Mouse (Mus musculus): ENCODE data around the gene Rxfp4.

Gene Rxfp4

DNA sequence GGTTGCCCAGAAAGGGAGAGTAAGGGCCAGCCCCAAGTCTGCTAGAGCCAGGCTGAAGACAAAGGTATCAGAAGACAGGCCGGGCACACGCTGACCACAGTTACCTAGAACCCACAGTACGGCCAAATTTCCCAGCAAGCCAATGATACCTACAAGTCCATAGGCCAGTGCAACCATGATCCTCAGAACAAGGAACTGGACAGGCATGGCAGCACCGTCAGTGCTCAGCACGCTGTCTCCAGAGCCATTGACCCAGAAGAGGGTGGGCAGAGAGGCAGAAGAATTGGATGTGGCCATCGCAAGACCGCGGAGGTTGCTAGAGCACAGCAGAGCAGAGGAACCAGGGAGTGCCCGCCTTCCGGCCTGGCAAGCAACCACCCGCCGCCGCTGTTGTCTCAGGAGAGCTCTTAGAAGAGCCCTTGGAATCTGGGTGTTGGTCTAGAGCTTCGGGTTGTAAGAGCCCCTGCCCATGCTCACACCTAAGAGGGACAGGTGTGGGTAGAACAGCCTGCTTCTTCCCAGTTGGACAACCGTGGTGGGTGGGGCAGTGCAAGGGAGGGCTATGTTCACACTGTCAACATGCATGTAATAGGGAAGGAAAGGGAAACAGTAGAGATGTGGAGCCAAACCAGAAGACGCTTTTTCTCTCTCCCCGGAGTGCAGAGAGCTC, at the start of gene Rxfp4:
Gene Rxfp4, minus strand, starts transcription at position 297 of the 670 bp plus-strand sequence.
- no peak for DNase-seq (ENCODE audit: low spot score)

DNA sequence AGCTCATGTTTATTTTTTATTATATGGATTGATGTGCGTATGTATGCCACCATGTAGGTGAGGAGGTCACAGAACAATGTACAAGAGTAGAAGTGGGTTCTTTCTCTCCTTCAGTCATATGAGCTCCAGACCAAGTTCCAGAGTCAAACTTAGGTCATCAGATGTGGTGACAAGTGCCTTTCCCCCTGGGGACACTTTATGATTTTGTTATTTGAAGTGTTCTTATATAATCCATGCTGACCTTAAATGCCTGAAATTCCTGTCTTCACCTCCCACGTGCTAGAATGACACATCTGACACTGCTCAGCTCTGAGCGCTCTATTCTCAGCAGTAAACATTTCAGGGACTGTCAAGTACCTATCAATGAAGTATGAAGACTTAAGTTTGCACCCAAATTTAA, 48.3 kb upstream of the Rxfp4 start:
- no peak for DNase-seq (ENCODE audit: low spot score)

DNA sequence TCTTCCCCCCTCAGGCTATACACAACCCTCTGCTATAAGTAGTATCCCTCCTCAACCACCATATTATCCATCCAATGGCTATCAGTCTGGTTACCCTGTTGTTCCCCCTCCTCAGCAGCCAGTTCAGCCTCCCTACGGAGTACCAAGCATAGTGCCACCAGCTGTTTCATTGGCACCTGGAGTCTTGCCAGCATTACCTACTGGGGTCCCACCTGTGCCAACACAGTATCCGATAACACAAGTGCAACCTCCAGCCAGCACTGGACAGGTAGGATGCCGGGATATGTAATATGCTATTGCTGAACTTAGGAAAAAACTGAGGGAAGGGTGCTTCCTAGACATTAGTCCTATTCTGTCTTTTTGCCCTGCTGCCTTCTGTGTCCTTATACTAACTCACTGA, 47.3 kb upstream of the Rxfp4 start:
- no peak for DNase-seq (ENCODE audit: low spot score)

DNA sequence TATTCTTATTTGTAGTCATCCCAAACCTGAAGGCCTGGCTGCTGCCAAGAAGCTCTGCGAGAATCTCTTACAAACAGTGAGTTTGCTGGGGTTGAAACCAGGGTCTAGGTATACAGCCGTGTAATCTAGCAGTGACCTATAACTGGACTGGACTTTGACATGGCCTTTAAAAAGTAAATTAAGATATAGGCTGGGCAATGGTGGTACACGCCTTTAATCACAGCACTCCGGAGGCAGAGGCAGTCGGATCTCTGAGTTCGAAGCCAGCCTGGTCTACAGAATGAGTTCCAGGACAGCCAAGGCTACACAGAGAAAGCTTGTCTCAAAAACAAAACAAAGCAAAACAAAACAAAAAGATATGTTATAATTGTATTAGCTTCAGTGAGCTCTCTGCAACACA, 45.9 kb upstream of the Rxfp4 start:
- DNase-seq (ENCODE audit: low spot score), result no peak

DNA sequence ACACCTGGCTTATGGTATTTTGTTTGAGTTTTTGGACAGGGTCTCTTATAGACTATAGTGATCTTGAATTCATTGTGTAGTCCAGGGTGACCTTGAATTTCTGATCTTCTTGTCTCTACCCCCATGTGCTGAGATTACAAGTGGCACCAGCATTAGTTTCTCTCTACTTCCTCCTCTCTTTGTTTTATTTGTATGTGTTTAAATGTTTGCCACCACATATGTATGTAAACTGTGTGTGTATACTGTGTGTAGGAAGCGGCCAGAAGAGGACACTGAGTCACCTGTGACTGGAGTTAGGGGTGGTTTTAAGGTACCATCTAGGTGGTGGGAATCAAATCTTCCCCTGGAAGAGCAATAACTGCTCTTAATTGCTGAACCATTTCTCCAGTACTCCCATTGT, 45.1 kb upstream of the Rxfp4 start:
- DNase-seq (ENCODE audit: low spot score), result no peak

DNA sequence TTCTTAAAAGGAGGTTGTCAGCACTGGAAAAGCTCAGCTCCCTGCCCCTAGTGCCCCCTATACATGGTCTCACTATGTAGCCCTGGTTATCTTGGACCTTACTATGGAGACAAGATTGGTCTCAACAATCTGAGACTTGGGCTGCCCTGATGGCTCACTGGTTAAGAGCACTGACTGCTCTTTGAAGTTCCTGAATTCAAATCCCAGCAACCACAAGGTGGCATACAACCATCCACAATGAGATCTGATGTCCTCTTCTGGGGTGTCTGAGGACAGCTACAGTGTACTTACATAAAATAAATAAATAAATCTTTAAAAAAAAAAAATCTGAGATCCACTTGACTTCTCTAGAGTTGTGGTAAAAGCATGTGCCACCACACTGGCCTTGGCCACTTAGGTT, 42.6 kb upstream of the Rxfp4 start:
- DNase-seq (ENCODE audit: low spot score), result no peak

DNA sequence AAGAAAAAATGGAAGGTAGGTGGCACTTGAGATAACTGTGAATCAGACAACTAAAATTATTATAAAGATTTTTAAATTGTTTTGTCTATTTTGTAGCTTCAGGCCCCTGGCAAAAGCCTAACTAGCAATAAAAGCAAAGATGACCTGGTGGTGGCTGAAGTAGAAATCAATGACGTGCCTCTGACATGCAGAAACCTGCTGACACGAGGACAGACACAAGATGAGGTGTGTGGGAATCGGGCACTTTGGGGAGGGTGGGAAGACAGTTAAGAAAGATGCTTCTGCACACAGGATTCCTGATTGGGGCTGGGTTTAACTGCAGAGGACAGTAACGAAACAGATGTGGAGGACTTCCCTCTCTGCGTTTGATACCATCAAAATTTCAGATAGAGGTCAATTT, 36.1 kb upstream of the Rxfp4 start:
- no peak for DNase-seq (ENCODE audit: low spot score)

DNA sequence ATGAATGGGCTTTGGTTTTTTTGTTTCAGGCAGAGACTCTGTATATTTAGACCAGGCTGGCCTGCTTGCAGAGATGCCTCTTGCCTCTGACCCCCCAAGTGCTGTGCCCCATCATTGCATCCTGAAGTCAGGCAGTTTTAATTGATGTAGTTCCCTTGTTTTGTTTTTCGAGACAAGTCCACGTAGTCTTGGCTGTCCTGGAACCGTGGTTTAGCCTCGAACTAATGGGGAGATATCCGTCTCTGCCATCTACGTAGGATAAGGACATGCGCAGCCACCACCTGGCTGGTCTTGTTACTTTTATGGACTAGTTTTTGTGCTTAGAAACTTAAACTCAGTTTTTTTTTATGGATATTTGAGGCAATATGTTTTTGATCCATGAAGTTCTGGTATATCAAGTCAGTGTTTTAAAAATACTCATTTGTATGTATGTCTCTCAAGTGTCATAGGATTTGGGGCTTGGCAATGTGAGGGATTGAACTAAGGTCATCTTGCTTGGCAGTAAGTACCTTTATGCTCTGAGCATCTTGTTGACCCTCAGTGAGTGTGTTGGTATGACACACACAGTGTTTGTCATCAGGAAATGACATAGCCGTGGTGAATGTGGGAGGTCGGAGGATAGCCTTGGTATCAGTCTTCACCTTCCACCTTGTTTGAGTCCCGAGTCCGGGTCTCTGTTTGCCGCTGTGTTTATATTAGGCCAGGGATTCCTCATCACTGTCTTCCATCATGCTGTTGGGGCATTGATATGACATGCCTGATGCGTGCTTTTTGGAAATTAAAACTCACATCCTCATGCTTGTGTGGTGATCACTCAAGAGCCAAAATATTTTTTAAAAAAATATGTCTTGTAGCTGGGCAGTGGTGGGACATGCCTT, 34.0 kb upstream of the Rxfp4 start:
- DNase-seq (ENCODE audit: low spot score), result no peak

DNA sequence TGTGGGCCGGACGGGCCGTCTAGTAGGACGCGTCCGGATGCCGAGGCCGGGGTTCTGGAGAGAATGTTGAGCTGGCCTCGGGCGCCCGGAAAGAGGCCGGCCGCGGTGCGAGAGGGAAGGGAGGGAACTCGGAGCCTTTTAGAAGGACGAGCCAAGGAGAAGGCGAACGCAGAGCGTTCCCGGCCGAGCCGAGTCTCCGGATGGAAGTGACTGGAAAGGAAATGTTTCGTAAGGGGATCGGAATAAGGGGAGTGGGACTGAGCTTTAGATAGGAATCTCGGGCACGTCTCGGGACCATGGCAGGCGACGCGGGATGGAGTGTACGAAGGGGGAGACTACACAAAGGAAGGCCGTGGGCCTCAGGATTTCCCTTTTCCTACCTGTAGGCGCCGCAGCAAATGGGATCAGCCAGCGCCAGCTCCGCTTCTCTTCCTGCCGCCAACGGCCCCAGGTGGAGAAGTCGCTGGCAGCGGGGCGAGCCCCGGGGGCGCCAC, 33.1 kb upstream of the Rxfp4 start:
- no peak for DNase-seq (ENCODE audit: low spot score)

DNA sequence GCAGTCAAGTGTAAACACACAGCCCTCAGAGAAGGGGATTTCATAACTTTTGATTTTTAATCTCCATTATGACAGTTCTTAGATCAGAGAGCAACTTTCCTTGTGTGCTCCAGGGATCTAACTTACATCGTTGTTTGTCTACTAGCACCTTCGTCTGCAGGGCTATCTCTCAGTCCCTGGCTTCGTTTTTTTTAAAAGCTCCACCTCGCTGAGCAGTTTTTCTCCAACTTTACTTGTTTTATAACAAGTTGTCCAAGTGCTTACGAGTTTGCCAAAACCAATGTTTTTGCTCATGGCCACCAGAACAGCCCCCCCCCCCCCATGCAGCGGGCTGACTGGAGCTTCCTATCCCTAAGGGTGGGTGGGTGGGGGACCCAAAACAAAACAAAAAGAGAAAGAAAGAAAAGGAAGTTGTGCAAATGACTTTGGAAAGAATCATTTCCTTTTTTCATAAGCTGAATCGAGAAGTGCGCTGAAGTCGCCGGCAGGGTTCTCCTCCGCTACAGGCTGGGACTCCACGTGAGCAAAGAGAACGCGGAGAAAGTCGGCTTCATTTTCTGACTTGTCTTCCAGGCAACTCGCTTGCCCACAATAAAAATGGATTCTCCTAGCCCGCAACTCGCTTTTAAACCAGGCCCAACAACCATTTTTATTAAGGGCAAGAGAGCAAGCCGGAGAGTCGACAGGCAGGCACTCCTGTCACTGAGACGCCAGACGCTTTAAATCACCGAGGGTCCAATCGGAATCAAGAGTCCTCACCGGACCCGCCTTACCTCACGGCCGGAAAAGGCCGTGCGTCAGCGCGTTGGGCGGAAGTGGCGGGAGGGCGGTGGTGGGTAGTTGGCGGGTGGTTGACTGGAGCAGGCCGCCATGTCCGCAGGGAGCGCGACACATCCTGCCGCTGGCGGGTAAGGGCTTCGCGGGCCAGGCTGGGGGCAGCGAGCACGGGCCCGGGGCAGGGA, 32.3 kb upstream of the Rxfp4 start, which contains the start of gene Khdc4:
Gene Khdc4, plus strand, starts transcription at position 824 of the 962 bp plus-strand sequence.
- DNase-seq (ENCODE audit: low spot score), result peak; percentile 98

DNA sequence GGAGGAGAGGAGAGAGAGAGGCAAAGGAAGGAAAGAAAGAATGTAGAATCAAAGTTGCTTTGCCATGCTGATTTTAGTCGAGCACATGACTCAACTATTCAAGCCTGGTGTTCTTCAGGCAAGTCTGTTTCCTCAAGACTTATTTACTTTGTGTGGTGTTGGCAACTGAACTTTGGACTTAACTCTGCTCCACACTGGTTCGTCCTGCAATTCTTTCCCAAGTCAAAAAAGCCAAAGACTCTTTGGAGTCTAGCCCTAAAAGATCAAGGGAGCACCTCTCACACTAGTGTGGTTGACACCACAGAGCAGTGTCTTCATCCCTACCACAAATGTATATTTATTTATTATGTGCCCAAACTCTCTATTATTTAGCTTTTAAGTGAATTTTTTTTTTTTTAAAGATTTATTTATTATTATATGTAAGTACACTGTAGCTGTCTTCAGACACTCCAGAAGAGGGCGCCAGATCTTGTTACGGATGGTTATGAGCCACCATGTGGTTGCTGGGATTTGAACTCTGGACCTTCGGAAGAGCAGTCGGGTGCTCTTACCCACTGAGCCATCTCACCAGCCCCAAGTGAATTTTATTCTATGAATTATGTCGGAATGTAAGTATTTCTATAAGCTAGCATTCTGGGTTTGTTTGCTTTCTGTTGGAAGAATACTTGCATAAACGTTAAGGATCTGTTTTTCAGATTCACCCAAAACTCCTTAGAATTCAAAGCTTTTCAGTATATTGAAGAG, 31.5 kb upstream of the Rxfp4 start:
- DNase-seq (ENCODE audit: low spot score), result no peak

DNA sequence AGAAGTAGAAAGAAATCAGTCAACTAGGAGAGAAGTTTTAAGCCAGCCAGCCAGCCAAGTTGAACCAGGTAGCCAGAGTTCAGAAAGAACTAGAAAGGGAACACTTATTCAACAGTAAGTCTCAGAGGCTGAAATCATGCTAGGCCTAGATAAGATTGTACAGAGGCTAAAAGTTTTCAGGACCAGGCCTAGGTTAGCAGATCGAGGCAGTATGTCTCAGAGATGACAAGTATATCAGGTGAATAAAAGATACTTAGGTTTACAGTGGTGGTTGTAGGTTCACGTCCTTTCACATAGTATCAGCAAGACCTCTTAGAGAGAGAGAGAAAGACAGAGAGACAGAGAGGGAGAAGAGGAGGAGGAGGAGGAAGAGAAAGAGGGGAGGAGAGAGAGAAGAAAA, 30.9 kb upstream of the Rxfp4 start:
- no peak for DNase-seq (ENCODE audit: low spot score)

DNA sequence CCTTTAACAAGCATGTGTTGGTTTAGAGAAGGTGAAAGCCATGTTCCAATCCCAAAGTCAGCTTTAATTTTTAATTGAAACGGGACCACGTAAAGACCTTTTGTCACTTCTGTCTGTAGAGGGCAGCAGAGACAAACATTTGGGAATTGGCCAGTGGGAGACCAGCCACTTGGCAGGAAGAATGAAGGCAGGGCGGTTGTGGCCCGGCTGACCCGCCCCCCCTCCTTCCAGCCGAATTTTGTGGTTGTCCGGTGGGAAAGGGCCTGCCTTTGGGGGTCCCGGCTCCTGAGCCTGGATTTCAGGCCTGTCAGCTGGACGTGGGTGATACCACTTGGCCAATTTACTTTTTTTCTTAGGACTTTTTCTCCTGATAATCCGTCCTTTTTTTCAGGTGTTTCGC, 24.5 kb upstream of the Rxfp4 start:
- DNase-seq (ENCODE audit: low spot score), result peak; percentile 57

DNA sequence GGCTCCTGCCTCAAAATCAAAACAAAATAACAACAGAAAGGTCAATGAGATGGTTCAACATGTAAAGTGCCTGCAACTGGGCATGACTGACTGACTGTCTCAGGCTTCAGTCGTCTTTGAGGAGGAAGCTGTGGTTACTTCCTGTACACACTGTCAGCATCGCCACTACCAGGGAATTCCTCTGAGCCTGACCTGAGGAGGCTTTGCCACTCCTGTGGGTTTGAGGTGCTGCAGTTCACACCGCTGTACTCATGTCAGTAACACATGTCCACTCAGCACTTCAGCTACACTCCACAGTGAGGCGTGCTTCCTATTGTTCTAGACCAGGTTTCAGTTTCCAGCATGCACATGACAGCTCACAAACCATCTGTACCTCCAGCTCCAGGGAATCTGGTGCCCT, 11.2 kb upstream of the Rxfp4 start:
- DNase-seq (ENCODE audit: low spot score), result no peak

DNA sequence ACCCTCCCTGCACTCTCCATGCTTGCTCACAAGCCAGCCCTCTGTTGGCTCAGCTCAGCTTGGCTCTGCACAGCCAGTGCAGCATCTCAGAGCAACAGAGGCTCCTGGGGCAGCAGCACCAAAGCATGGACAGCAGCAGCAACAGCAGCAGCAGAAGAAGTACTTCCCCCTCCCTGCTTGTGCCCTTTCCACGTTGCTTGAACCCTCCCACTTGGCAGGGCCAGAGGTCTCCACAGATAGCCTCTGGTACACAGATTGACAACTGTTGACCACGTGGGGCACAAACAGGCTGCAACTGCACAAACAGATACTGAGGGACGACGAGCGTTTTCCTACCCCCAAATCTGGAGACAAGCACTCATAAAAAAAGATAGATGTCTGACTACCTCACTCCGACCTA, 6.9 kb upstream of the Rxfp4 start:
- no peak for DNase-seq (ENCODE audit: low spot score)

DNA sequence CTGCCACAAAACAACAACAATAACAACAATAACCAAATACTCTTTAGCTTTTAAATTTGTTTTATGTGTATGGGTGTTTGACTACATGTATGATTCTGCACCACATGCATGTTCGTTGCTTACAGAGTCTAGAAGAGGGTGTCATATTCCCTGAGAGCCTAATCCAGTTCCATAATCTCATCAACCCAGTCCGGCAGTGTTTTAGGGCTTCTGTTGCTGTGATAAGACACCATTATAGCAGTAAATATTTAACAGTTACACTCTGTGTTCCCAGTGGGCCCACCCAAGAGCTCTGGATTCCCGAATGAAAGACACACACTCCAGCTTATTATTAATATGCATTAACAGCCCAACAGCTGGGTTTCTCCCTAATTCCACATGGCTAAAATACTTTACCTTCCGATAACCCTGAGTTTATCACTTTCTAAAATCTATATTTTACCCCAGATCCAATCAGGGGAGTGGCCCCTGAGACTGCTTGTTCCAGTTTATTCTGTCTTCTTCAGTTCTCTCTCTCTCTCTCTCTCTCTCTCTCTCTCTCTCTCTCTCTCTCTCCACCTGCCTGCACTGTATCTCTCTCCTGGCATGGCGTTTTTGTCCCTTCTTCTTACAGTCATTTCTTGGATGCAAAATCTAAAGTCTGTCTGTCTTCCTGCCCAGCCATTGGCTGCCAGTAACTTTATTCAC, 5.6 kb upstream of the Rxfp4 start:
- no peak for DNase-seq (ENCODE audit: low spot score)

DNA sequence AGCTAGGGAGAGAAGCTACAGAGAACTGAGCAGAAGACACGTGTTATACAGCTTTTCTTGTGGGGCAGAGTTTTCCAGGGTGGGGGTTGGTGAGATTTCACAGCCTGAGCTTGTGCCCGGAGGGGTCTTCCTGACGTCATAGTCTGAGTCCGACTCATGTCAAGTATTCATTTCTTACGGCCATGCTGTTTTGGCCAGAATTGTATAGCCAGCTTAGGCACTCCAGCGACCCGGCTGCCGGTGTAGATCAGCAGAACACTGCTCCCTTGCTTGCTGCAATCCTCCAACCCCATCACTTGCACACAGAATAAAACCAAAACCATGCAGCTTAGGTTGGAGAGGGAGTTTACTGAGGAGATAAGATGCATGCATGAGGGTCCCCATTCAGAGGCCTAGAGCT, 2.7 kb upstream of the Rxfp4 start:
- DNase-seq (ENCODE audit: low spot score), result no peak

DNA sequence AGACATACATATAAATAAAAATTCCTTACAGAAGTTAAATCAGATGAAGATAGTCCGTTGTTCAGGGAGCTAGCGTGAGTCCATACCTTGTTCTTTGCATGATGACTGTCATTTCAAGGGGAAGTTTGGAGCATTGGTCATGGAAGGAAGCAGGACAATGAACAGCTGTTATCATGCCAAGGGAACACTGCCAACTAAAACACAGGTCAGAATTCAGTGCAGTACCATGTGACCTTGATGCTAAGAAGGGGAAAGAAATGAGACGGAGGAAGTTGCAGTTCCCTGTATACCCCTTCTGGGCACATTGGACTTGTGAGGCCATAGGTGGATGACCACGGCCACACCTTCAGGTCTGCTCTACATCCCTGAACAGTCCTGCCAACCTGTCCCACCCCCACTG, 1.7 kb upstream of the Rxfp4 start:
- DNase-seq (ENCODE audit: low spot score), result no peak

DNA sequence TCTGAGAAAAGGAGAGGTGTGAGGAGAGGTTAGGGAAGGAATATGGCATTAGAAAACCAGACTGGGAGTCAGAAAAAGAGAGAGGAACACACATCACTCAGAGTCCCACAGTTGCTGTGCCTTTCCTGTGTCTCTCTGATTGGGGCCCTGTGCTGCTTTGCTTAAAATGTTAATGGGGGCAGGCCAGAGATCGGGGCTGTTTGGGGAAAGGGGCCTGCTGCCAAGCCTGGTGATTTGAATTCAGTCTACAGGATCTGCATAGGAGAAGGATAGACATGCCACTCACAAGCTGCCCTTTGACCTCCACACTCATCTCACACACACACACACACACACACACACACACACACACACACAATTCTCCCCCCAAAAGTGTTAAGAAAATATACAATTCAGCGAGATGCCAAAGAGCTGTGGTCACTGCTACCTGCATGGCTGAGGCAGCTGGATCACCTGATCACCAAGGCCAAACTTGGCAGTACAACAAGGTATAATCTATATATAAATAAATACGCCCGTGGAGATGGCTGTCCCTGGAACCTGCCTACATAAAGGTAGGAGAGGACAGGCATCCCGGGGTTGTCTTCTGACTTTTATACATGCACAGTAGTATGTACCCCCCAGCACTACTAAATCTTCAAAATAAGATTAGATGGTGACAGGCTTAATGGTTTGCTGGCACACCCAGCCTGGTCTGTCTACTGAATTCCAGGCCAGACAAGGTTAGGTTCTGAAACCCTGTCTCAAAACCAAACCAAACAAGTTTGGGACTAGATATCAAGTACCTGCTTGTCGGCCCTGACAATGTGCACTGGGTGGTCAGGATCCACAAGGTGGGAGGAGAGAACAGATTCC, 801 bp upstream of the Rxfp4 start:
- no peak for DNase-seq (ENCODE audit: low spot score)

Measured in testis, postnatal 14 days (tissue).